ENCODE assay signal across 31 mouse cellular contexts in genomic region chr15:16652934-16653669, GRCm38 (mm10).
DNase-seq lines count a peak whose midpoint lies in the region; ATAC-seq and TF ChIP-seq lines count a peak whose summit lies in the region.
"Had no signal": no experiment of that assay in that cellular context is flagged by ENCODE, and none has a peak within 500 bp of the region (broad histone marks: within the 10 kb centered on the region; RNA-seq: fewer than 3 reads in every experiment).

No protein-coding gene starts in this region.

- H3K9ac ChIP-seq in midbrain, embryonic 12.5 days (replicated peaks) = no peak overlapping the region
- H3K9ac ChIP-seq in midbrain, postnatal 0 days (replicated peaks; ENCODE audit: low read length, poor library complexity, severe bottlenecking) = no peak overlapping the region
- no peak overlapping the region for H3K9ac ChIP-seq in forebrain, embryonic 13.5 days
- H3K9ac ChIP-seq in forebrain, embryonic 16.5 days (replicated peaks; ENCODE audit: low read depth, low read length) = no peak overlapping the region
- H3K9ac ChIP-seq: embryonic facial prominence, embryonic 13.5 days; heart, embryonic 15.5 days; hindbrain, embryonic 12.5 days; limb, embryonic 15.5 days; liver, embryonic 13.5 days had no signal

- 0 out of 2 replicates have a peak, but pooled peaks have one; percentile 58 for ATAC-seq in midbrain, embryonic 12.5 days (ENCODE audit: low FRiP score, low read depth)
- no peak for ATAC-seq in midbrain, postnatal 0 days (ENCODE audit: low FRiP score)
- peak; percentile 72; the same call in 1 of the 2 replicates for ATAC-seq in forebrain, embryonic 13.5 days
- peak; percentile 49 for ATAC-seq in forebrain, embryonic 16.5 days
- ATAC-seq: CD4-positive, CD25-positive, alpha-beta regulatory T cell, adult 4 months; intestine, postnatal 0 days; lung, postnatal 0 days had no signal

- 74% methylated on average over 3 of the region's 3 CpGs for WGBS in midbrain, embryonic 12.5 days
- WGBS in midbrain, postnatal 0 days = 54% methylated on average over 3 of the region's 3 CpGs
- 31% methylated on average over 3 of the region's 3 CpGs for WGBS in forebrain, embryonic 13.5 days
- 20% methylated on average over 3 of the region's 3 CpGs for WGBS in forebrain, embryonic 16.5 days

- H3K4me1 ChIP-seq in midbrain, embryonic 12.5 days = no peaks in the 10 kb centered on the region
- H3K4me1 ChIP-seq in midbrain, postnatal 0 days (ENCODE audit: insufficient read depth, low read length) = no peaks in the 10 kb centered on the region
- H3K4me1 ChIP-seq in forebrain, embryonic 13.5 days = peaks cover 6% of the 10 kb centered on the region; the same call in 1 of the 2 replicates
- H3K4me1 ChIP-seq in forebrain, embryonic 16.5 days (replicated peaks; ENCODE audit: control insufficient read depth, insufficient read depth, low read length) = no peaks in the 10 kb centered on the region; the same call in 1 of the 2 replicates
- H3K4me1 ChIP-seq: embryonic facial prominence, embryonic 13.5 days; heart, embryonic 10.5 days; heart, embryonic 15.5 days; hindbrain, embryonic 12.5 days; limb, embryonic 10.5 days; limb, embryonic 15.5 days; liver, embryonic 13.5 days; megakaryocyte, embryonic 14.5 days had no signal

- H3K4me2 ChIP-seq in midbrain, embryonic 12.5 days (replicated peaks) = no peak overlapping the region
- no peak overlapping the region for H3K4me2 ChIP-seq in midbrain, postnatal 0 days (ENCODE audit: low read depth, low read length, poor library complexity, severe bottlenecking)
- H3K4me2 ChIP-seq in forebrain, embryonic 13.5 days = no peak overlapping the region
- H3K4me2 ChIP-seq in forebrain, embryonic 16.5 days (ENCODE audit: low read length) = no peak overlapping the region
- H3K4me2 ChIP-seq: embryonic facial prominence, embryonic 13.5 days; heart, embryonic 15.5 days; hindbrain, embryonic 12.5 days; limb, embryonic 15.5 days; liver, embryonic 13.5 days had no signal

- H3K4me3 ChIP-seq in midbrain, embryonic 12.5 days = no peak overlapping the region
- H3K4me3 ChIP-seq in midbrain, postnatal 0 days (ENCODE audit: low read depth, low read length) = no peak overlapping the region
- H3K4me3 ChIP-seq in forebrain, embryonic 13.5 days = no peak overlapping the region
- no peak overlapping the region for H3K4me3 ChIP-seq in forebrain, embryonic 16.5 days (replicated peaks; ENCODE audit: low read length)
- H3K4me3 ChIP-seq: embryonic facial prominence, embryonic 13.5 days; heart, embryonic 10.5 days; heart, embryonic 15.5 days; hindbrain, embryonic 12.5 days; limb, embryonic 10.5 days; limb, embryonic 15.5 days; liver, embryonic 13.5 days; megakaryocyte, embryonic 14.5 days had no signal

- H3K27ac ChIP-seq in midbrain, embryonic 12.5 days (replicated peaks) = no peak overlapping the region
- no peak overlapping the region for H3K27ac ChIP-seq in midbrain, postnatal 0 days (ENCODE audit: low read depth, low read length)
- no peak overlapping the region for H3K27ac ChIP-seq in forebrain, embryonic 13.5 days
- H3K27ac ChIP-seq in forebrain, embryonic 16.5 days (ENCODE audit: low read length) = no peak overlapping the region
- H3K27ac ChIP-seq: embryonic facial prominence, embryonic 13.5 days; heart, embryonic 10.5 days; heart, embryonic 15.5 days; hindbrain, embryonic 12.5 days; limb, embryonic 10.5 days; limb, embryonic 15.5 days; liver, embryonic 13.5 days; stomach, postnatal 0 days had no signal

- H3K9me3 ChIP-seq in midbrain, embryonic 12.5 days = no peaks in the 10 kb centered on the region
- H3K9me3 ChIP-seq in midbrain, postnatal 0 days (ENCODE audit: low read length) = no peaks in the 10 kb centered on the region
- no peaks in the 10 kb centered on the region for H3K9me3 ChIP-seq in forebrain, embryonic 13.5 days (replicated peaks)
- no peaks in the 10 kb centered on the region for H3K9me3 ChIP-seq in forebrain, embryonic 16.5 days (ENCODE audit: control insufficient read depth, low read length)
- H3K9me3 ChIP-seq: embryonic facial prominence, embryonic 13.5 days; heart, embryonic 10.5 days; heart, embryonic 15.5 days; hindbrain, embryonic 12.5 days; limb, embryonic 10.5 days; limb, embryonic 15.5 days; liver, embryonic 13.5 days; megakaryocyte, embryonic 14.5 days had no signal

- H3K36me3 ChIP-seq in midbrain, embryonic 12.5 days = no peaks in the 10 kb centered on the region
- H3K36me3 ChIP-seq in midbrain, postnatal 0 days (ENCODE audit: insufficient read depth, low read length) = no peaks in the 10 kb centered on the region
- no peaks in the 10 kb centered on the region for H3K36me3 ChIP-seq in forebrain, embryonic 13.5 days (ENCODE audit: poor library complexity, severe bottlenecking)
- H3K36me3 ChIP-seq in forebrain, embryonic 16.5 days (ENCODE audit: control insufficient read depth, insufficient read depth) = no peaks in the 10 kb centered on the region
- H3K36me3 ChIP-seq: embryonic facial prominence, embryonic 13.5 days; heart, embryonic 10.5 days; heart, embryonic 15.5 days; hindbrain, embryonic 12.5 days; limb, embryonic 10.5 days; limb, embryonic 15.5 days; liver, embryonic 13.5 days had no signal

- DNase-seq in midbrain, postnatal 0 days (ENCODE audit: low spot score) = no peak
- DNase-seq in retina, postnatal 1 day = peak; percentile 24
- DNase-seq in ovary, postnatal 36 days (ENCODE audit: low spot score) = no peak
- DNase-seq in thymus, postnatal 14 days = no peak
- DNase-seq: adrenal gland, postnatal 14 days; cerebellum, adult 11-12 months; cerebellum, adult 9-11 months; gastrocnemius, postnatal 14 days; kidney, adult 9 months; kidney, postnatal 10 days; layer of hippocampus, adult 9-11 months; liver, embryonic 13.5 days; lung, adult 18-20 months; lung, postnatal 4 days; right cerebral cortex, adult 18-20 months; thymus, adult 18-20 months; thymus, postnatal 36 days had no signal

- TF ChIP-seq CTCF in midbrain, postnatal 0 days (IDR thresholded peaks at IDR 0.05) = no peak

- H3K27me3 ChIP-seq in midbrain, embryonic 12.5 days = no peaks in the 10 kb centered on the region
- H3K27me3 ChIP-seq in midbrain, postnatal 0 days (ENCODE audit: insufficient read depth, low read length) = no peaks in the 10 kb centered on the region
- H3K27me3 ChIP-seq in forebrain, embryonic 13.5 days = no peaks in the 10 kb centered on the region
- no peaks in the 10 kb centered on the region for H3K27me3 ChIP-seq in forebrain, embryonic 16.5 days (replicated peaks; ENCODE audit: control insufficient read depth, insufficient read depth, low read length)
- H3K27me3 ChIP-seq: embryonic facial prominence, embryonic 13.5 days; heart, embryonic 15.5 days; hindbrain, embryonic 12.5 days; limb, embryonic 15.5 days; liver, embryonic 13.5 days; megakaryocyte, embryonic 14.5 days had no signal
